Mouse (Mus musculus) liver, postnatal 0 days (tissue): ENCODE measurements around the gene Cnot10. TPM values are rescaled to one million over a fixed set of nuclear protein-coding genes. Genes with fewer than 3 reads are reported as not detected.
A peak's percentile ranks its signal among the peaks of the same experiment; 100 is the strongest.

Experiments used
- ATAC-seq: fragments of 200-750 bp; cut with Nextera tagmentation; 2 replicates; pipeline ENCODE4 v1.8.0; 2017; ENCODE audit warnings: mild to moderate bottlenecking, moderate library complexity
- DNase-seq: peaks from one replicate; pipeline ENCODE4 v3.0.0-alpha.2; 2016
- H3K27ac ChIP-seq: fragments of 300-500 bp; sonication (generic); 2 replicates; pipeline ENCODE4 v1.5.1; 2014; ENCODE audit warnings: antibody characterized with exemption, moderate library complexity, mild to moderate bottlenecking, low read depth
- H3K27me3 ChIP-seq: fragments of 300-500 bp; sonication (generic); 2 replicates; pipeline ENCODE4 v1.6.1; 2014; ENCODE audit warnings: low read length, control low read depth, mixed read lengths; ENCODE audit not compliant: insufficient read depth
- H3K36me3 ChIP-seq: fragments of 300-500 bp; sonication (generic); replicated peaks from 2 replicates; pipeline ENCODE4 v1.6.1; 2014; ENCODE audit warnings: mild to moderate bottlenecking, control low read depth, low read length, moderate library complexity, mixed read lengths; ENCODE audit not compliant: insufficient read depth
- H3K4me1 ChIP-seq: fragments of 300-500 bp; sonication (generic); 2 replicates; pipeline ENCODE4 v1.6.1; 2014; ENCODE audit warnings: antibody characterized with exemption, mild to moderate bottlenecking, control low read depth; ENCODE audit not compliant: insufficient read depth
- H3K4me2 ChIP-seq: fragments of 300-500 bp; sonication (generic); 2 replicates; pipeline ENCODE4 v1.6.1; 2014; ENCODE audit warnings: low read depth, mild to moderate bottlenecking, low read length, moderate library complexity, mixed read lengths
- H3K4me3 ChIP-seq: fragments of 300-500 bp; sonication (generic); 2 replicates; pipeline ENCODE4 v1.5.1; 2014; ENCODE audit warnings: low read depth, low read length
- H3K9ac ChIP-seq: fragments of 300-500 bp; sonication (generic); replicated peaks from 2 replicates; pipeline ENCODE4 v1.6.1; 2014; ENCODE audit warnings: mild to moderate bottlenecking, moderate library complexity
- H3K9me3 ChIP-seq: fragments of 300-500 bp; sonication (generic); 2 replicates; pipeline ENCODE4 v1.6.1; 2016; ENCODE audit warnings: mild to moderate bottlenecking, control low read depth, low read length, mixed read lengths
- CTCF ChIP-seq: sonication (generic); IDR thresholded peaks from 2 replicates; pipeline ENCODE4 v1.5.1; 2016; ENCODE audit warnings: antibody characterized with exemption, low read depth
- EP300 ChIP-seq: IDR thresholded peaks from 2 replicates; pipeline ENCODE4 v1.6.1; 2016; ENCODE audit warnings: antibody characterized with exemption, low read depth, mild to moderate bottlenecking
- WGBS: fragments of 180-500 bp; shearing (Covaris S2); extraction: QIAGEN DNeasy Blood & Tissue Kit; methylation state at CpG from one replicate; pipeline ENCODE4 v1.1.7; 2014; ENCODE audit not compliant: insufficient replicate concordance; 5-methylcytosine and 5-hydroxymethylcytosine counted together
- polyA plus RNA-seq: library from polyadenylated mRNA; unstranded; fragments of >200 nt; fragmentation: Nextera tagmentation; extraction: Ambion mirVana; gene quantifications from 2 replicates; pipeline ENCODE4 v1.2.1, GENCODE M21; 2015

Gene Cnot10
- polyA plus RNA-seq, 1 experiment from 2014 or later = 15.8 TPM

GRCm38 (mm10) chr9:114669011-114669410 lies 29.0 kb upstream of the Cnot10 start:
- H3K27ac ChIP-seq = no peak overlapping the region
- H3K27me3 ChIP-seq = no peaks in the 10 kb centered on the region
- H3K4me2 ChIP-seq = no peak overlapping the region
- no peaks in the 10 kb centered on the region for H3K36me3 ChIP-seq
- TF ChIP-seq EP300 = no peak
- no peak for TF ChIP-seq CTCF
- DNase-seq (no peak), ATAC-seq (no peak)
- H3K4me1 ChIP-seq = 0 out of 2 replicates have a peak, but pooled peaks cover 4% of the 10 kb centered on the region
- H3K9ac ChIP-seq = no peak overlapping the region
- 71% methylated on average over 5 of the region's 5 CpGs for WGBS
- no peaks in the 10 kb centered on the region for H3K9me3 ChIP-seq
- H3K4me3 ChIP-seq = no peak overlapping the region

- no peak for ATAC-seq
- 60% methylated on average over 4 of the region's 4 CpGs for WGBS
- no peak for DNase-seq
- Histone ChIP-seq H3K27me3 (no peaks in the 10 kb centered on the region), H3K9me3 (no peaks in the 10 kb centered on the region), H3K27ac (no peak overlapping the region), H3K4me3 (no peak overlapping the region), H3K36me3 (no peaks in the 10 kb centered on the region), H3K4me2 (no peak overlapping the region), H3K4me1 (0 out of 2 replicates have a peak, but pooled peaks cover 2% of the 10 kb centered on the region), H3K9ac (no peak overlapping the region)
- TF ChIP-seq CTCF = no peak
- no peak for TF ChIP-seq EP300
These were observed 28.1 kb upstream of the Cnot10 start for GRCm38 (mm10) chr9:114668047-114668446.

- 80% methylated on average over 10 of the region's 10 CpGs for WGBS
- Histone ChIP-seq H3K9ac (no peak overlapping the region), H3K4me1 (no peaks in the 10 kb centered on the region), H3K9me3 (no peaks in the 10 kb centered on the region), H3K36me3 (no peaks in the 10 kb centered on the region), H3K27me3 (no peaks in the 10 kb centered on the region), H3K4me3 (no peak overlapping the region), H3K4me2 (no peak overlapping the region), H3K27ac (no peak overlapping the region)
- TF ChIP-seq EP300 = no peak
- no peak for TF ChIP-seq CTCF
- ATAC-seq (no peak), DNase-seq (no peak)
These were observed 26.9 kb upstream of the Cnot10 start for GRCm38 (mm10) chr9:114666858-114667257.

GRCm38 (mm10) chr9:114663782-114664181 lies 23.8 kb upstream of the Cnot10 start:
- H3K36me3 ChIP-seq = no peaks in the 10 kb centered on the region
- DNase-seq (no peak), ATAC-seq (no peak)
- no peak overlapping the region for H3K4me3 ChIP-seq
- no peaks in the 10 kb centered on the region for H3K27me3 ChIP-seq
- no peak overlapping the region for H3K9ac ChIP-seq
- no peaks in the 10 kb centered on the region for H3K4me1 ChIP-seq
- 78% methylated on average over 11 of the region's 11 CpGs for WGBS
- no peak overlapping the region for H3K4me2 ChIP-seq
- TF ChIP-seq CTCF (no peak), EP300 (no peak)
- no peak overlapping the region for H3K27ac ChIP-seq
- no peaks in the 10 kb centered on the region for H3K9me3 ChIP-seq

- Histone ChIP-seq H3K4me3 (no peak overlapping the region), H3K27ac (no peak overlapping the region), H3K9me3 (no peaks in the 10 kb centered on the region), H3K36me3 (no peaks in the 10 kb centered on the region), H3K4me2 (no peak overlapping the region), H3K9ac (no peak overlapping the region), H3K4me1 (no peaks in the 10 kb centered on the region), H3K27me3 (no peaks in the 10 kb centered on the region)
- no peak for DNase-seq
- TF ChIP-seq EP300 (0 out of 2 replicates have a peak, but pooled peaks have one; percentile 12), CTCF (no peak)
- WGBS = 37% methylated on average over 7 of the region's 7 CpGs
- peak; percentile 81 for ATAC-seq
These were observed 22.0 kb upstream of the Cnot10 start for GRCm38 (mm10) chr9:114661991-114662390.

- 76% methylated on average over 6 of the region's 6 CpGs for WGBS
- no peak overlapping the region for H3K4me2 ChIP-seq
- H3K4me3 ChIP-seq = no peak overlapping the region
- no peak for TF ChIP-seq EP300
- TF ChIP-seq CTCF = no peak
- H3K9me3 ChIP-seq = no peaks in the 10 kb centered on the region
- ATAC-seq (no peak), DNase-seq (no peak)
- 0 out of 2 replicates have a peak, but pooled peaks cover 3% of the 10 kb centered on the region for H3K27me3 ChIP-seq
- H3K27ac ChIP-seq = no peak overlapping the region
- no peaks in the 10 kb centered on the region for H3K4me1 ChIP-seq
- H3K36me3 ChIP-seq = no peaks in the 10 kb centered on the region
- no peak overlapping the region for H3K9ac ChIP-seq
These were observed 21.0 kb upstream of the Cnot10 start for GRCm38 (mm10) chr9:114660983-114661382.

GRCm38 (mm10) chr9:114660506-114660905 lies 20.5 kb upstream of the Cnot10 start:
- DNase-seq = no peak
- H3K9ac ChIP-seq = no peak overlapping the region
- H3K4me1 ChIP-seq = no peaks in the 10 kb centered on the region
- H3K27ac ChIP-seq = no peak overlapping the region
- TF ChIP-seq EP300 = no peak
- no peak for TF ChIP-seq CTCF
- ATAC-seq = no peak
- no peak overlapping the region for H3K4me2 ChIP-seq
- no peaks in the 10 kb centered on the region for H3K36me3 ChIP-seq
- no peak overlapping the region for H3K4me3 ChIP-seq
- no peaks in the 10 kb centered on the region for H3K9me3 ChIP-seq
- 86% methylated on average over 6 of the region's 6 CpGs for WGBS
- 0 out of 2 replicates have a peak, but pooled peaks cover 3% of the 10 kb centered on the region for H3K27me3 ChIP-seq
